Mouse (Mus musculus): Measurements from ENCODE around the gene Cog5. TPM values are rescaled to one million over a fixed set of nuclear protein-coding genes. Genes with fewer than 3 reads are reported as not detected.

Gene Cog5
- total and polyA plus RNA-seq, 3 experiments: 34.8 to 42.7 (median 39.3) TPM

DNA sequence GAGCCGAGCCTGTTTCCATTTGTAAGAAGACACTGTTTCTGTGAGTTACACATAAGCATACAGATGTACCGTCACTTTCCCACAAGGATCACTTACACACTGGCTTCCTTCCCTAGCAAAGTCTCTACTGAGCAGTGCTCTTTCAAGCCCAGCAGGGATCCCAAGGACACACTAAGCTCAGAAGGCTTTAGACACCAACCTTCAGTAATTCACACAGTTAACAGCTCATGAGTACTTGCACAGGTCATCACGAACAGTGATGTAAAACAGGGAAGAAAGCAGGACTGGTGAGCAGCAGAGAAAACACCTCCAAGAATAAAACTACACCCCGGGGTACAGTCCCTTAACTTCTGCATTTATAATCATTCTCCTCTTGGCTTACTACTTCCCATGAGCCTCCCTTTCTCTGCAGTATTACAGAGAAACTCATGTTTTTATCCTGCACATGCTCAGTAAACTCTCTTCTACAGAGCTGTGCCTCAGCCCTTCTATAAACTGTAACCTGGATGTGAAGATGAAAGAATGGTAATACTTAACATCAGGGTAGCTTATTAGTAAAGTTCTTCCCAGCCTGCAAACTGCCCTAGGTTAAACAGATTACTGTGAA, 283.8 kb downstream of the Cog5 start:
- H3K27ac ChIP-seq (ENCODE audit: insufficient read depth, low read depth): no peak overlapping the region
- no peaks in the 10 kb centered on the region for H3K27me3 ChIP-seq (replicated peaks)
- no peak overlapping the region for H3K9ac ChIP-seq (ENCODE audit: insufficient read depth, low read depth)
- in situ Hi-C loops (cut with MboI; ENCODE audit: low pct_ligation_motif_present, low pct_unique_long_range_greater_than_20kb, low sequenced_read_pairs): loop anchor here (25.0 kb wide), 1 partner anchor 426 kb away; no protein-coding TSS in a partner anchor
- DNase-seq (ENCODE audit: extremely low read depth): no peak
- no peak overlapping the region for H3K4me2 ChIP-seq (ENCODE audit: insufficient read depth, low read depth, poor library complexity, severe bottlenecking)
- H3K79me2 ChIP-seq (replicated peaks; ENCODE audit: control insufficient read depth, extremely low read depth, insufficient read depth, poor library complexity, severe bottlenecking): peaks cover 3% of the 10 kb centered on the region; the same call in 1 of the 2 replicates
- H3K36me3 ChIP-seq (replicated peaks in 1 of 2; ENCODE audit: control insufficient read depth in 1 of 2, insufficient read depth in 1 of 2, low read length in 1 of 2): peaks cover 61 to 87% of the 10 kb centered on the region in 2 experiments
- H3K4me1 ChIP-seq (ENCODE audit: control insufficient read depth in 1 of 2, insufficient read depth in 2 of 2): no peaks in the 10 kb centered on the region
- H3K4me3 ChIP-seq (replicated peaks in 1 of 3; ENCODE audit: low read depth in 2 of 3, low read length in 2 of 3, poor library complexity in 1 of 3): no peak overlapping the region
- dilution Hi-C loops (cut with MboI; ENCODE audit: extremely low pct_ligation_motif_present, extremely low pct_unique_long_range_greater_than_20kb, low sequenced_read_pairs): no loop called here
- TF ChIP-seq CHD1 (IDR thresholded peaks at IDR 0.05; ENCODE audit: low read depth, low read length) (no peak), ZNF384 (IDR thresholded peaks at IDR 0.05; ENCODE audit: low read depth, low read length) (no peak), BHLHE40 (IDR thresholded peaks at IDR 0.05; ENCODE audit: low read depth, low read length) (no peak), MAZ (IDR thresholded peaks at IDR 0.05; ENCODE audit: low read depth, low read length) (no peak)
- no peaks in the 10 kb centered on the region for H3K9me3 ChIP-seq (replicated peaks; ENCODE audit: low read length)

DNA sequence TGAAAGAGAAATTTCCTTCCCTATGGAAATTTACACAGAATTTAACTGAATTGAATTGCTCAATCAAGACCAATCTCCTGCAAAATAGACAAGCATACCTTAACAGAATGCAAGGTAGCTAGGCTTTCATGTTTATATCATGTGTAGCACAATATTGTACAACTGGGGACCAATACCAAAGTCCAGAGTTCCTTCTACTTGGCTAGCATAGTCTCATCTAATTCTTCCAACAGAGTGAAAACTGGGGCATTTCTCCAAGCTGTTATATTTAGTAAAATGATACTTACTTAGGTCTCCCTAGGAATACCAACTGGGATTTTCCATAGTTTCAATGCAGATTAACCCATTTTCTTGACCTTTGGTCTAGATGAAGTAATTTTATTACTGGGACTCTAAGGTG, 284.4 kb downstream of the Cog5 start:
- H3K27me3 ChIP-seq (replicated peaks): no peaks in the 10 kb centered on the region
- TF ChIP-seq CHD1 (IDR thresholded peaks at IDR 0.05; ENCODE audit: low read depth, low read length): no peak
- no peak for TF ChIP-seq MAZ (IDR thresholded peaks at IDR 0.05; ENCODE audit: low read depth, low read length)
- no peak for TF ChIP-seq ZMIZ1 (IDR thresholded peaks at IDR 0.05; ENCODE audit: low read depth, low read length)
- TF ChIP-seq ZKSCAN1 (IDR thresholded peaks at IDR 0.05; ENCODE audit: borderline replicate concordance, low read depth, low read length): no peak
- TF ChIP-seq POLR2A (IDR thresholded peaks at IDR 0.05; ENCODE audit: low read depth, low read length): no peak
- TF ChIP-seq MAFK (IDR thresholded peaks at IDR 0.05; ENCODE audit: insufficient replicate concordance, low read length): no peak
- no peak for TF ChIP-seq TBP (conservative IDR thresholded peaks at IDR 0.05; ENCODE audit: low read depth, low read length)
- in situ Hi-C loops (cut with MboI; ENCODE audit: low pct_ligation_motif_present, low pct_unique_long_range_greater_than_20kb, low sequenced_read_pairs): loop anchor here (25.0 kb wide), 1 partner anchor 427 kb away; no protein-coding TSS in a partner anchor
- H3K79me2 ChIP-seq (replicated peaks; ENCODE audit: control insufficient read depth, extremely low read depth, insufficient read depth, poor library complexity, severe bottlenecking): peaks cover 7% of the 10 kb centered on the region; the same call in 1 of the 2 replicates
- H3K36me3 ChIP-seq (replicated peaks in 1 of 2; ENCODE audit: control insufficient read depth in 1 of 2, insufficient read depth in 1 of 2, low read length in 1 of 2): peaks cover 65 to 89% of the 10 kb centered on the region in 2 experiments
- no peak overlapping the region for H3K9ac ChIP-seq (ENCODE audit: insufficient read depth, low read depth)
- no peaks in the 10 kb centered on the region for H3K9me3 ChIP-seq (replicated peaks; ENCODE audit: low read length)
- dilution Hi-C loops (cut with MboI; ENCODE audit: extremely low pct_ligation_motif_present, extremely low pct_unique_long_range_greater_than_20kb, low sequenced_read_pairs): no loop called here
- peaks cover 2 to 3% of the 10 kb centered on the region in 2 experiments; a peak in 1 of 4 replicates for H3K4me1 ChIP-seq (ENCODE audit: control insufficient read depth in 1 of 2, insufficient read depth in 2 of 2)
- DNase-seq (ENCODE audit: extremely low read depth): no peak
- H3K27ac ChIP-seq (ENCODE audit: insufficient read depth, low read depth): no peak overlapping the region
- H3K4me2 ChIP-seq (ENCODE audit: insufficient read depth, low read depth, poor library complexity, severe bottlenecking): no peak overlapping the region
- H3K4me3 ChIP-seq (replicated peaks in 1 of 3; ENCODE audit: low read depth in 2 of 3, low read length in 2 of 3, poor library complexity in 1 of 3): no peak overlapping the region

DNA sequence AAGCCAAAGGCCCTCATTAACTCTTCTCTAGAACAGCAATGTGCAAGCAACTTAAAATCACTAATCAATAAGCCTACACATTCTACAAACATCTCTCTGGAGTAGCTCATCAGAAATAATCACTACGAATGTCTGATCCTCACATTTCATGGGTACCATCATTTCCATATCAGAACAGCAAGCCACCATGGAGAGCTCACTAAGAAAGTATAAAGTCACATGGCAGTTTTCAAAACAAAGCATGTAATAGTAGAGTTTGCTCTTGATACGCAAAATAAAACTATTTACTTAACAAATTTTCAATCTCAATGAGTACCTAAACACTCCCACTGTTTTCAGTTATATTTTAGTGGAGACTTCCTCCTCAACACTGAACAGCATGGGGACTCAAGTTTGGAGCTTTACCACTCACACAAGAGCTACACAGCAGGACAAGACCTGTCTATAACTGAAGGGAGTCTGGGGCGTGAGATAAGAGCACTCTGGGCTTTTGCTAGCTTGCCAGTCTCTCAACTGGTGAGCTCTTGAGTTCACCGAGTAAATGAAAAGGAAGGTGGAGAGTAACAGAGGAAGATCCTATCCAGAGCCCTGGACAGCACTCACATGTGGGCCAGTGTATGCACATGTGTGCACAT, 288.5 kb downstream of the Cog5 start:
- TF ChIP-seq E2F4 (IDR thresholded peaks at IDR 0.05; ENCODE audit: insufficient replicate concordance, low read depth, low read length) (no peak), CHD2 (IDR thresholded peaks at IDR 0.05; ENCODE audit: low read length) (no peak), BHLHE40 (IDR thresholded peaks at IDR 0.05; ENCODE audit: low read depth, low read length) (no peak), POLR2A (IDR thresholded peaks at IDR 0.05; ENCODE audit: low read depth, low read length) (no peak), JUN (IDR thresholded peaks at IDR 0.05; ENCODE audit: insufficient read depth, low read depth, low read length) (no peak), IRF4 (IDR thresholded peaks at IDR 0.05; ENCODE audit: low read depth, low read length) (no peak), MEF2A (IDR thresholded peaks at IDR 0.05; ENCODE audit: borderline replicate concordance, low read depth, low read length) (no peak), ELF1 (IDR thresholded peaks at IDR 0.05; ENCODE audit: low read depth, low read length) (no peak), MAFK (IDR thresholded peaks at IDR 0.05; ENCODE audit: insufficient replicate concordance, low read length) (no peak), NELFE (IDR thresholded peaks at IDR 0.05; ENCODE audit: low read depth, low read length) (no peak), MAX (IDR thresholded peaks at IDR 0.05; ENCODE audit: low read length) (no peak), GABPA (IDR thresholded peaks at IDR 0.05; ENCODE audit: insufficient replicate concordance, low read depth, low read length) (no peak), ZKSCAN1 (IDR thresholded peaks at IDR 0.05; ENCODE audit: borderline replicate concordance, low read depth, low read length) (no peak), POLR2AphosphoS2 (IDR thresholded peaks at IDR 0.05; ENCODE audit: low read depth, low read length) (no peak)
- no peak overlapping the region for H3K4me2 ChIP-seq (ENCODE audit: insufficient read depth, low read depth, poor library complexity, severe bottlenecking)
- no peak overlapping the region for H3K27ac ChIP-seq (ENCODE audit: insufficient read depth, low read depth)
- peaks cover 38 to 62% of the 10 kb centered on the region in 2 experiments for H3K36me3 ChIP-seq (replicated peaks in 1 of 2; ENCODE audit: control insufficient read depth in 1 of 2, insufficient read depth in 1 of 2, low read length in 1 of 2)
- H3K79me2 ChIP-seq (replicated peaks; ENCODE audit: control insufficient read depth, extremely low read depth, insufficient read depth, poor library complexity, severe bottlenecking): peaks cover 38% of the 10 kb centered on the region
- H3K27me3 ChIP-seq (replicated peaks): no peaks in the 10 kb centered on the region
- in situ Hi-C loops (cut with MboI; ENCODE audit: low pct_ligation_motif_present, low pct_unique_long_range_greater_than_20kb, low sequenced_read_pairs) (loop anchor here (25.0 kb wide), 1 partner anchor 431 kb away; no protein-coding TSS in a partner anchor), dilution Hi-C loops (cut with MboI; ENCODE audit: extremely low pct_ligation_motif_present, extremely low pct_unique_long_range_greater_than_20kb, low sequenced_read_pairs) (no loop called here)
- no peaks in the 10 kb centered on the region for H3K9me3 ChIP-seq (replicated peaks; ENCODE audit: low read length)
- H3K4me1 ChIP-seq (ENCODE audit: control insufficient read depth in 1 of 2, insufficient read depth in 2 of 2): peaks cover 3 to 5% of the 10 kb centered on the region in 2 experiments; a peak in 3 of 4 replicates
- H3K4me3 ChIP-seq (replicated peaks in 1 of 3; ENCODE audit: low read depth in 2 of 3, low read length in 2 of 3, poor library complexity in 1 of 3): no peak overlapping the region
- no peak for DNase-seq (ENCODE audit: extremely low read depth)
- no peak overlapping the region for H3K9ac ChIP-seq (ENCODE audit: insufficient read depth, low read depth)

All from CH12.LX (cell line).